Mouse (Mus musculus) liver, embryonic 14.5 days (tissue): ENCODE measurements around the gene Rtn1.

Source experiments
- CTCF ChIP-seq: IDR thresholded peaks from 2 replicates; pipeline ENCODE4 v1.5.1; 2016; ENCODE audit warnings: antibody characterized with exemption, low read depth, control low read depth
- EP300 ChIP-seq: IDR thresholded peaks from 2 replicates; pipeline ENCODE4 v1.6.1; 2016; ENCODE audit warnings: antibody characterized with exemption, low read depth

DNA sequence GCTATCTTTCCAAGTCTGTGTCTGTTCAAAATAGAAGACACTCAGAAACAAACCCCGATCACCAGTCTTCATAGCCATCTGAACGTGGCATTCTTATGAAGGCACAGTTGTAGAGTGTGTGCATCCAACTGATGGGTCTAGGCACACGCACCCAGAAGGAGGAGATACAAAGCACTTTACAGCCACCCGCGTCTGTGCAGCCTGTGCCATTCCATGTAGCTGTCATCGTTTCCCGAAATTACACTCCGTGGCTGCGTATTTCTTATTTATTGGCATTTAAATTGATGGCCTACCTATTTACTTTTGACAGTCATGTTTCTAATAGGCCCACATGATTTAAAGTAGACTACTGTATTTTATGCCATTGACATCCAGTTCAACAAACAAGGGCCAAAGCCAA lies 173.9 kb downstream of the Rtn1 start:
- no peak for TF ChIP-seq CTCF
- TF ChIP-seq EP300, result no peak
